Mouse (Mus musculus) myocyte (in vitro differentiated cells): ENCODE results near the gene Stpg3.

Source experiments
- CEBPB ChIP-seq: IDR thresholded peaks from 2 replicates; pipeline ENCODE4 v1.6.1; 2011; ENCODE audit warnings: mild to moderate bottlenecking, moderate library complexity; ENCODE audit not compliant: poor library complexity, insufficient read depth, severe bottlenecking
- E2F4 ChIP-seq: IDR thresholded peaks from one replicate; pipeline ENCODE4 v1.6.1; 2011; ENCODE audit warnings: mild to moderate bottlenecking, control low read depth, moderate library complexity; ENCODE audit not compliant: insufficient read depth
- MAX ChIP-seq: IDR thresholded peaks from one replicate; pipeline ENCODE4 v1.6.1; 2011; ENCODE audit warnings: low read depth, mild to moderate bottlenecking, control low read depth
- MYOD1 ChIP-seq, 3 experiments: IDR thresholded peaks; one replicate each; pipeline ENCODE4 v1.6.1; 2011; ENCODE audit warnings: control low read depth in 2 of 3, low read depth in 2 of 3, mild to moderate bottlenecking in 2 of 3, moderate library complexity in 1 of 3; ENCODE audit not compliant: insufficient read length in 2 of 3, control insufficient read depth in 1 of 3
- MYOG ChIP-seq, 3 experiments: IDR thresholded peaks; one replicate each; pipeline ENCODE4 v1.6.1; 2011; ENCODE audit warnings: control low read depth in 2 of 3, low read depth in 2 of 3, mild to moderate bottlenecking in 2 of 3; ENCODE audit not compliant: insufficient read length in 2 of 3, control insufficient read depth in 1 of 3, insufficient read depth in 1 of 3
- POLR2A ChIP-seq: IDR thresholded peaks from one replicate; pipeline ENCODE4 v1.6.1; 2011; ENCODE audit warnings: low read depth, mild to moderate bottlenecking, control low read depth, moderate library complexity; ENCODE audit not compliant: insufficient read length
- POLR2AphosphoS2 ChIP-seq: IDR thresholded peaks from one replicate; pipeline ENCODE4 v1.6.1; 2011; ENCODE audit warnings: low read depth, control low read depth; ENCODE audit not compliant: insufficient read length
- REST ChIP-seq: IDR thresholded peaks from one replicate; pipeline ENCODE4 v1.6.1; 2011; ENCODE audit warnings: mild to moderate bottlenecking, control low read depth, moderate library complexity; ENCODE audit not compliant: insufficient read depth, insufficient read length
- SRF ChIP-seq: IDR thresholded peaks from one replicate; pipeline ENCODE4 v1.6.1; 2011; ENCODE audit warnings: low read depth; ENCODE audit not compliant: control insufficient read depth, insufficient read length
- TCF12 ChIP-seq: IDR thresholded peaks from one replicate; pipeline ENCODE4 v1.6.1; 2011; ENCODE audit warnings: mild to moderate bottlenecking, control low read depth; ENCODE audit not compliant: poor library complexity, insufficient read depth, severe bottlenecking
- USF1 ChIP-seq: IDR thresholded peaks from one replicate; pipeline ENCODE4 v1.6.1; 2011; ENCODE audit warnings: low read depth, mild to moderate bottlenecking, control low read depth, moderate library complexity

DNA sequence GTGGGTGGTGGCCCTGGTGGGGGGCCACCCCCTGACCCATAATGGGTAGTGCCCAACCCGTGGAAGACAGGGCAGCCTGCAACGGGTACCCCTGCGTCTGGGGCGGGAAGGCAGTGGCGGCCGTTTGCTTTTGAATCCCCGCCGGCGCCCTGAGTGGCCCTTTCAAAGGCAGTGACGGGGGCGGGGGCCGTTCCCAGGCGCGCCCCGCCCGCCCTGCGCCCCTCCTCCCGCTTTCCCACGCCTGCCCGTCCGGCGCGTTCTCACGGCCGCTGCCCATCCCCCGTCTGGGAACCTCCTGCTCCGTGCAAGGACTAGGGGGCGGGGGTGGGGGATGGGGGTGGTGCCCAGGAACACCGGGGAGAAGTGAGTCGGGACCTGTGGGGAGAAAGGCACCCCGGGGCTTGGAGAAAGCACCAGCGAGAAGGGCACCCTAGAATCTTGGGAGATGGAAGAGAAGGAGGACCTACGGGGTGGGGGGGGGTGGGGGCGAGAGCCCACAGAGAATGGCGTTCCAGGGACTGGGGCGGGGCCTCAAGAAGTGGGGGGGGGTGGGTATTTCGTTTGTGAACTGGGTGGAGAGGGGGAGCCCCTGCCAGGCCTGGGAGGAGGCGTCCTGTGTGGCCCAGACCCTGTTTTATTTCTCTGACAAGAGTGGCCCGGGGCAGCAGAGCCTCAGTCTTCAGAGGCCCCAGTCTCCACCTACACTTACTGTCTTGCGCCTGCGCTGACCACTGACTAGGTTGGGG is 46.3 kb downstream of the Stpg3 start:
- TF ChIP-seq CEBPB (no peak), USF1 (no peak), POLR2A (peak; percentile 22), POLR2AphosphoS2 (no peak), MYOD1 (IDR thresholded peaks at IDR 0.05; ENCODE audit: control insufficient read depth in 1 of 3, insufficient read length in 2 of 3, low read depth in 2 of 3) (no peak), TCF12 (no peak), MAX (no peak), MYOG (IDR thresholded peaks at IDR 0.05; ENCODE audit: control insufficient read depth in 1 of 3, insufficient read depth in 1 of 3, insufficient read length in 2 of 3, low read depth in 2 of 3) (no peak), SRF (no peak), E2F4 (peak; percentile 57), REST (no peak)
